Mouse (Mus musculus): Measurements from ENCODE around the gene Gramd1b.
"Not testable (repeated sequence)": the region's sequence is repeated elsewhere in the genome, so short reads cannot be mapped to it uniquely, and the experiment has no call there.

Gramd1b gene

GRCm38 (mm10) chr9:40519294-40519693 lies 11.9 kb downstream of the Gramd1b start:
- DNase-seq (ENCODE audit: low read depth, low spot score), result no peak

- no peak for DNase-seq (ENCODE audit: low read depth, low spot score)
Measured at GRCm38 (mm10) chr9:40511970-40512369, 19.2 kb downstream of the Gramd1b start.

- no peak for DNase-seq (ENCODE audit: low read depth, low spot score)
Measured at GRCm38 (mm10) chr9:40509479-40509878, 21.7 kb downstream of the Gramd1b start.

DNA sequence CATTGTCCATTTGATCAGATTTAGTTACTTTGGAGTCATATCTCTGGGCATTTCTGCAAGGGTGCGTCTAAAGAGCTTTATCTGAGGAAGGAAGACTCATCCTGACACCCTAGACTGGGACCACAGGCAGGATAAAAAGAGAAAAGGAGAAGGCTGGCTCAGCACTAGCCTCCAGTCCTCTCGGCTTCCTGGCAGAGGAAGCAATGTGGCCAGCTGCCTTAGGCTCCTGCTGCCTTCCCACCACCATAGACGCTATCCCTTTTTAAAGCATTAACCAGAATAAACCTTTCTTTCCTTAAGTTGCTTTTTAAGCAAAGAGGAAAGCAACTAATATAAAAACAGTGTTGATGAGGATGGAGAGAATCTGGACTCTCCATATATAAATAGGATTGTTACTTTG lies 24.6 kb downstream of the Gramd1b start:
- no peak for DNase-seq (ENCODE audit: low read depth, low spot score)

DNA sequence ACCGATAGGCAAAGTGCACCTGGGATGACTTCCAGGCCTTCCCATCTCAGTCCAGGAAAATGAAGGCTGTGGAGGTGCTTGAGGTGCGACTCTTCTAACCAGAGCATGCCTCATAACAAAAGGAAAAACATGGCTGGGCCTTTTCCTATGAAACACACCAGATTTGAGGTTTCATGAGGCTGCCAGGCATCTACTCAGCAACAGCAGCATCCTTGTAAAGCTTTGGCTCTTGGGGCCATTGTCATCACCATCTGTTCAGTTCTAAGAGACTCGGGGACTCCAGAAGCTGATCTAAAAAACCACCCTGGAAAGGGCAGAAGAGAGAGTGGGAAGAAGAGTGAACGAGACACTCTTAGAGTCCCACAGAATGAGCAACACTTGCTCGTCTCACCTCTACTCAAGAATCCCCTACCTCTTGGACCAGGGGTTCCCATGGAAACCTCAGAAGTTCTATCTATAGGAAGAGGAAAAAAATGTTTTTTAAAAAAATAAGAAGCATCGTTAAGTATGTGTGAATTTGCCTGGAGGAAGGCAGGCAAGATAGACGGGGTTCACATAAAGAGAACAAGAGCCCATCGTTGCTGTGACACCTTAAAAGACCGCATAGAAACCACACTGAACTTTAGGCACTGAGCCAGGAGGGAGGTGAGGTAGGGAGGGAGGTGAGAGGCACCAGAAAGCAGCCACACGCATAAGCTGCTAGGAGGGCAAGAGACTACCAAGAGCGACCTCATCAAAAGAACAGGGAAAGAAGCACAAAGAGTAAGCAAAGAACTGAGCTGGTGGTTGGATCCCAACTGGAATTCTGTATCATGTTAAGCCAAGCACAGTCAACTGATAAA lies 25.5 kb downstream of the Gramd1b start:
- no peak for DNase-seq (ENCODE audit: low read depth, low spot score)

DNA sequence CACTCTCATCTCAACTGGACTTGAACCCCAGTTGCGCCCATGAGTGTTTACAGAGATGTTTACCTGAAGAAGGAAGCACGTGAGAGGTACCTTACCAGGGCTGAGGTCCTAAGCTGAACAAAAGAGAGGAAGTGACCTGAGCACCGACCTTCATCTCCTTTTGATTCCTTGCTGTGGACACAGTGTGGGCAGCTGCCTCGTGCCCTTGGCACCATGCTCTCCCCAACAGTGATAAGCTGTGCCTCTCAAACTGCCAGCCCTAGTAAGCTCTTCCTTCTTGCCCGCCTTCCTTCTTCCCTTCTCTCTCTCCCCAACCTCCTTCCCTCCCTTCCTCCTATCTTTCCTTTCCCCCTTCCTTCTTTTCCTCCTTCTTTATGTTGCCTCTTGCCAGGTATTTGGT lies 26.3 kb downstream of the Gramd1b start:
- DNase-seq (ENCODE audit: low read depth, low spot score), result no peak

DNA sequence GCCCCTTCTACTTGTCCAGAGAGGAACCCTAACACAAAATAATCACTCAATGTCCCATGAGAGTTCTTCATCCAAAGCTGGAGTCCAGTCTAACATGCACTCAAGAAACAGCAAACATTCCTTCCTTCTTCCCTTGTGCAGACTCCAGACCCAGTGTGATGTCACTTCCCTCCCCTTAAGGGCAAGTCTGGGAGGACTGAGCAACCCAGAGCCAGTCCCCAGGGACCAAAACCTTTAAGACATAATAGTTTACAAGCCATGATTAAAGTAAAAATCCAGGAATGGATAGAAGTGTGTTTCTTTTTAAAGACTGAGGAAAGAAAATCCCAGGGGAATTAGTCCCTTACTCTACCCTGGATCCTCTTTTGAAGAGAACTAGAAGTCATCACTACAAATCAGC lies 30.5 kb downstream of the Gramd1b start:
- peak; percentile 55 for DNase-seq (ENCODE audit: low read depth, low spot score)

- not testable (repeated sequence) for DNase-seq (ENCODE audit: low read depth, low spot score)
Measured at GRCm38 (mm10) chr9:40482351-40483084, 48.7 kb downstream of the Gramd1b start.

DNA sequence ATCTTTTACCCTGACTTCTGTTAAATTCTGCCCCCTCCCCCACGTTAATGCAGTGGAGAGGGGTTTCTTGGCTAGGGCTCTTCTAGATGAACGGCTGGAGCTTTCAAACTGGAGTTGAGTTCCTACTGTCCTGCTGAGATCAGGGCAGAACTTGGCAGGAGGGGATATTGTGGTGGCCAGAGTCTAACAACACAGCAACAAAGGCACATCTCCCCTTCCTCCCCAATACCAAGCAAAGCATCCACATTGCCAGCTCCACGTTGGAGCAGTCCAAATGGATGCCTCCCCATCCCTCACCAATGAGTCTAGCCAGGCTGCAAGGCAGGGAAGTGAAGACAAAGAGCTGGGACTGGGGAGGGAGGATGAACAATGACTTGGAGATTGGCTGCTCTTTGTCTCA lies 49.9 kb downstream of the Gramd1b start:
- DNase-seq (ENCODE audit: low read depth, low spot score), result no peak

DNA sequence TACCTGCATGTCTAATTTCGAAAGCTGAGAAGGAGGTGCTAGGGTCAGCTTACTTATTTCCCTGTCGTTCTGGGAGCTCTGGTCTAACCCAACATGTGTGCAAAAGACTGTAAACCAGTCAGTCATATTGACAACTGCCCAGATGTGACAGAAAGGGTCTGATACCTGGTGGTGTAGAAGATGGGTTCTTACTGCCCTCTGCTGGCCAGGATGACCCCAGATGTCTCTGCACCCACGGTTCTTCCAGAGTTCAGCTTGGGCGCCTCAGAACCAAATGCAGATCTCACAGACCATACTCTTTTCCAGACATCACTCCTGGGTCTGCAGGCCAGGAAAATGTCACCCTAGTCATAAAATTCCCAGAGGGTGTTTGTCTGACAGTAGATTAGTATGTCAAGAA lies 51.9 kb downstream of the Gramd1b start:
- peak; percentile 32 for DNase-seq (ENCODE audit: low read depth, low spot score)

DNA sequence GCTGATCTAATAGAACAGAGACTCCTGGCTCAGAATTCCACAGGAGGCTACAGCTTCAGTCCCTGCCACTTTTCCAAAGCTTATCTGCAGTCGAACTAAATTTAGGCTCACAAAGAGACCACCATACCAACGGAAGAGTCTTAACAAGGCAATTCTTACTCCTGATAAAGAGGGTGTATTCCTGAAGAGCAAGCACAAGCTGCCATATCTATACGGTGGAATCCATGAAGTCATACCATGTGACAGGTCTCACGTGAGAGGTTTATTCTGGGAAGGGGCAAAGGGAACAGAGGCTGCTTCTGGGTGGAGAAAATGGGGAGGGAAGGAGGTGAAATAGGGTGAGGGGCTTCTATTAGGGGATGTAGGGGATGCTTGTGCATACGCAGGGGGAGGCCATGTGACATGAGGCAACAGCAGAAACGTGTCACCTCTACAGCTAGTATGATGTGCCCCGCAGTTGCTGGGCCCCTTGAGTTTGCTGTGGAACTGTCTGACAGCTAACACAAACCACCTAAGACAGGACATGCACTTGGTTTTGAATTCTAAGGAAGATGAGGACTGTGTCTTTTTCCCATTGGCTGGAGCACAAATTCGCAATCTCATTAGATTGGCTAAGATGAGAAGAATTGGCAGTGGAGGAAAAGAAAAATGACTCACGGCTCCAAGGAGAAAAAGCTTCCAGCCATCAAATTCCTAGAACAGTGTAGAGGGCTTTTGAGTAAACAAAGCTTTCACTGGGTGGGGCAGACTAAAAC lies 52.9 kb downstream of the Gramd1b start:
- DNase-seq (ENCODE audit: low read depth, low spot score), result peak; percentile 31

DNA sequence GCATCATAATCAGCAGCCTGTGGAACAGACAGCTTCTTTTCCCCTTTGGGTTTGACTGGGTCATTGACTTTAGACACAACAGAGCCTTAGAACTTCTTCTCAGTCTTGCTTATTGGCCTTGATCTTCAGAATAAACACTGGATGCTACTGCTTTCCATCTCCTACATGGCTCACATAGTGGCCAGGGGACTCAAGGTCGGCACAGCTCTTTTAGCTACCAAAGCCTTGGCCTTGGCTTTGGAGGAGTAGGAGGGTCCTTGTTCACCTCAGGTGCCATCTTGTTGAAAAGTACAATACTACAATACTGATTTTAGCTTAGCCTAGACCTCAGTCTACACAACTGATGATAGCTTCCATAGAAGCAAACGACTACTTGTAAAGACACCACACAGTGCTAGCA lies 53.6 kb downstream of the Gramd1b start:
- DNase-seq (ENCODE audit: low read depth, low spot score), result no peak

DNA sequence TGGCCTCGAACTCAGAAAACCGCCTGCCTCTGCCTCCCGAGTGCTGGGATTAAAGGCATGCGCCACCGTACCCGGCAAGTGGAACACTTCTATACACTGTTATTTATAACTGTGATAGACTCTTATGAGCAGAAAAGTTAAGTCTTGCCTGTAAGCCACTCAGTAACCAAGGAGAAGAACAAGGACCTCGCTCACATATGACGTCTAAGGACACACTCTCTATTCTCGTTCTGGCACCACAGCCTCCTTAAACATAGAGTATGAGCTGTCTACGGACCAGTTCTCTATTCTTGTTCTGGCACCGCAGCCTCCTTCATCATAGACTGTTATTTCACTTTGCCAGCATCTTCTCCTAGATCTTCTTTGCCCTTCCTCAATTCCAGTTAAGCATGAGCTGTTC lies 55.1 kb downstream of the Gramd1b start:
- DNase-seq (ENCODE audit: low read depth, low spot score), result no peak

DNA sequence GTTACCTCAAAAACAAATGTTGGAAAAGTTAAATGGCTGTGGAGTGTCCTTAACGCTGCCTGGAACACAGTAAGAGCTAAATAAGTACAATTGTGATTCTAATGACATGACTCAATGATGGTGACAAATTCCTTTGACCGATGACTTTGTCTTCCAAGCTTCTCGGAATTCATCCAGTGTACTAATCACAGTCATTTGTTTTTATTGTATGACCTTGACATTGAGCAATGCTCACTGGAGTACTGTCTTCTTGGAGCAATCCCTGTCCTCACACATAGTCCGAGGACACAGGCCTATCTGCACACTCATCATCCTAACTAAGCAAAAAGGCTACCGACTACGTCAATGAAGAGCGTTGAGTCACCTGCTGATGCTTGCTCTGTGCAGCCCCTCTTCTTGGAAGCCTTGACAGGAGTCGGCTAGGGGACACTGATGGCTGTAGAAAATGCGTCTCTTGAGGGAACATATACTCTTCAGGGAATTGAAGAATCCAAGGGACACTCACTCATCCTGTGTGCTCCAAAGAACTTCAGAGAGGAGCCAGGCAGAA lies 58.1 kb downstream of the Gramd1b start:
- DNase-seq (ENCODE audit: low read depth, low spot score), result no peak

DNA sequence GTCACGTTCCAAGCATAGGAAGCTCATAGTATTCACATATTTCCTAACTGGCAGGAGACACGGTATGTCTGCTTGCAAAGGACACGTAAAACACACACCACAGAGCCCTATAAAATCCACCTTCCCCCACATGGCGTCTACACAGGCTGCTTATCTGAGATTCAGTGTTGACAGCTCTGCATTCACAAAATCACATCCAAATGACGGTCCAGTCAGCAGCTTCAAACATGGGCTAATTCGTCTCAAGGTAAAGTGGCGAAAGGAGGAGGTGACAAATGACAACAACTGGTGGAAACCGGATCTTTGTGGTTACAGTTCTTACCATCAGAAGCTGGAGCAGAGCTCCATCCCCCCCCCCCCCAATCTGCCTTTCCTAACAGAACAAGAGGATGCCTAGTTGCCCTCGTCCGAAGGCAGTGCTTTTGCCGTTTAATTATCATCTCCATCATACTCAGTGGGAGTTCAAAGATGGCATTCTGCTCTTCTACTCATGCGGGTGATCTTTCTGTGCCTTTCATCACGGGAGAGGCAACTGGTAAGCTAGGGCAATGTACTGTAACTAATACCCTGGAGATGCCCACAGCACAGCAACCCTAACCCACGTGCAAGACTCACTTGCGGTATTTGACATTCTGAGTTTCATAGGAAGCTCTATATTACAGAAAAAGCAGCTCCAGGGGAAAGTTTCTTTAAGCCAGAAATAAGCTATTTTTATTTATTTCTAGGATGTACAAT lies 61.6 kb downstream of the Gramd1b start:
- peak; percentile 31 for DNase-seq (ENCODE audit: low read depth, low spot score)

- no peak for DNase-seq (ENCODE audit: low read depth, low spot score)
Measured at GRCm38 (mm10) chr9:40466782-40467181, 64.4 kb downstream of the Gramd1b start.

GRCm38 (mm10) chr9:40465596-40465995 lies 65.6 kb downstream of the Gramd1b start:
- DNase-seq (ENCODE audit: low read depth, low spot score), result no peak

GRCm38 (mm10) chr9:40462401-40462800 lies 68.8 kb downstream of the Gramd1b start:
- no peak for DNase-seq (ENCODE audit: low read depth, low spot score)

DNA sequence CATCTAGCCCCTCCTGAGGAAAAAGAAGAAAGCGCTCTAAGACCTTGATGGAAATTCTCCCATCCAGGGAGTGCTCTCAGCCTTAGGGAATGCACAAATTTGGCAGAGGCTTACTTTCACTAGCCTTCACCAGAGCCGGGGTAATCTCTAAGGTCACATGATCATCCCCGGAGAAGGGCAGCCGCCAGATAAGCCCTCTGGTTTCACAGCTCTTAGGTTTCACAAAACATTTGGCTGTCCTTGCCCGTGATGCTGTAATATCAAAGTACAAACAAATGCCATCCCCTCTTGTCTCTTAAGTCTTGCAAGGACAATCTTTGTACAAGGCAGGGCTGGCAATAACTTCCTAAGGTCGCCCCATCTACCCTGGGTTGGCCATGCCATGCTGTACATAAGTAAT lies 70.4 kb downstream of the Gramd1b start:
- no peak for DNase-seq (ENCODE audit: low read depth, low spot score)

GRCm38 (mm10) chr9:40459304-40460280 lies 71.6 kb downstream of the Gramd1b start:
- DNase-seq (ENCODE audit: low read depth, low spot score), result no peak
